Mouse (Mus musculus): ENCODE results near the gene Bin2. TPM values are rescaled to one million over a fixed set of nuclear protein-coding genes. Genes with fewer than 3 reads are reported as not detected.

Bin2 gene
- total RNA-seq, 2 experiments from 2014 or later = 37.0 to 57.4 TPM

- ATAC-seq (replicated peaks; ENCODE audit: low FRiP score, low TSS enrichment, poor library complexity, severe bottlenecking) = no peak
Observed at GRCm38 (mm10) chr15:100599276-100600046, 69.9 kb downstream of the Bin2 start, which contains the start of gene Pou6f1. Gene Pou6f1 (minus strand): TSS chr15:100599984.

- peak; percentile 36; the same call in 1 of the 2 replicates for ATAC-seq (replicated peaks; ENCODE audit: low FRiP score, low TSS enrichment, poor library complexity, severe bottlenecking)
Observed at GRCm38 (mm10) chr15:100598883-100599275, 70.5 kb downstream of the Bin2 start.

GRCm38 (mm10) chr15:100598287-100598882 is 71.0 kb downstream of the Bin2 start:
- no peak for ATAC-seq (replicated peaks; ENCODE audit: low FRiP score, low TSS enrichment, poor library complexity, severe bottlenecking)

- no peak for ATAC-seq (replicated peaks; ENCODE audit: low FRiP score, low TSS enrichment, poor library complexity, severe bottlenecking)
Observed at GRCm38 (mm10) chr15:100592817-100593216, 76.5 kb downstream of the Bin2 start.

Other genes starting within 250 kb of the Bin2 start
- not detected in 2 replicates for gene Gm5475, start 247.4 kb downstream of the Bin2 start, total RNA-seq (2014; fragmentation: Nextera tagmentation)
- gene Gm5475, start 247.4 kb downstream of the Bin2 start, total RNA-seq (2017) = not detected in 2 replicates
- 67.0 and 82.9 TPM in 2 replicates for gene Slc11a2, start 244.5 kb downstream of the Bin2 start, total RNA-seq (2014; fragmentation: Nextera tagmentation)
- 29.2 and 32.5 TPM in 2 replicates for gene Slc11a2, start 244.5 kb downstream of the Bin2 start, total RNA-seq (2017)
- 42.9 and 43.9 TPM in 2 replicates for gene Letmd1, start 200.5 kb downstream of the Bin2 start, total RNA-seq (2014; fragmentation: Nextera tagmentation)
- 19.5 and 23.3 TPM in 2 replicates for gene Letmd1, start 200.5 kb downstream of the Bin2 start, total RNA-seq (2017)
- gene Csrnp2, start 174.1 kb downstream of the Bin2 start, total RNA-seq (2014; fragmentation: Nextera tagmentation) = 1.7 and 1.9 TPM in 2 replicates
- gene Csrnp2, start 174.1 kb downstream of the Bin2 start, total RNA-seq (2017) = 2.2 and 3.1 TPM in 2 replicates
- 14.0 and 21.7 TPM in 2 replicates for gene Tfcp2, start 117.5 kb downstream of the Bin2 start, total RNA-seq (2014; fragmentation: Nextera tagmentation)
- gene Tfcp2, start 117.5 kb downstream of the Bin2 start, total RNA-seq (2017) = 18.5 and 33.1 TPM in 2 replicates
- gene Pou6f1, start 69.6 kb downstream of the Bin2 start, total RNA-seq (2014; fragmentation: Nextera tagmentation) = 0.96 and 1.2 TPM in 2 replicates
- not detected in 2 replicates for gene Pou6f1, start 69.6 kb downstream of the Bin2 start, total RNA-seq (2017)
- gene Dazap2, start 54.2 kb downstream of the Bin2 start, total RNA-seq (2014; fragmentation: Nextera tagmentation) = 208 and 229 TPM in 2 replicates
- gene Dazap2, start 54.2 kb downstream of the Bin2 start, total RNA-seq (2017) = 148 and 159 TPM in 2 replicates
- 3.3 and 4.4 TPM in 2 replicates for gene Smagp, start 32.6 kb downstream of the Bin2 start, total RNA-seq (2014; fragmentation: Nextera tagmentation)
- 4.8 TPM in 1 of 2 replicates, not detected in the other for gene Smagp, start 32.6 kb downstream of the Bin2 start, total RNA-seq (2017)
- 124 and 168 TPM in 2 replicates for gene Cela1, start 18.4 kb upstream of the Bin2 start, total RNA-seq (2014; fragmentation: Nextera tagmentation)
- gene Cela1, start 18.4 kb upstream of the Bin2 start, total RNA-seq (2017) = 87.7 and 112 TPM in 2 replicates
- 22.4 and 22.6 TPM in 2 replicates for gene Galnt6, start 59.8 kb upstream of the Bin2 start, total RNA-seq (2014; fragmentation: Nextera tagmentation)
- 26.6 and 39.5 TPM in 2 replicates for gene Galnt6, start 59.8 kb upstream of the Bin2 start, total RNA-seq (2017)
- gene Slc4a8, start 92.2 kb upstream of the Bin2 start, total RNA-seq (2014; fragmentation: Nextera tagmentation) = 0.26 and 3.1 TPM in 2 replicates
- 0.33 TPM in 1 of 2 replicates, not detected in the other for gene Slc4a8, start 92.2 kb upstream of the Bin2 start, total RNA-seq (2017)
- gene Scn8a, start 200.3 kb upstream of the Bin2 start, total RNA-seq (2014; fragmentation: Nextera tagmentation) = not detected in 2 replicates
- gene Scn8a, start 200.3 kb upstream of the Bin2 start, total RNA-seq (2017) = not detected in 2 replicates

Data from megakaryocyte-erythroid progenitor cell, adult 5-6 weeks (primary cell).